Mouse (Mus musculus): ENCODE data around the gene Fam83g.

Gene Fam83g

DNA sequence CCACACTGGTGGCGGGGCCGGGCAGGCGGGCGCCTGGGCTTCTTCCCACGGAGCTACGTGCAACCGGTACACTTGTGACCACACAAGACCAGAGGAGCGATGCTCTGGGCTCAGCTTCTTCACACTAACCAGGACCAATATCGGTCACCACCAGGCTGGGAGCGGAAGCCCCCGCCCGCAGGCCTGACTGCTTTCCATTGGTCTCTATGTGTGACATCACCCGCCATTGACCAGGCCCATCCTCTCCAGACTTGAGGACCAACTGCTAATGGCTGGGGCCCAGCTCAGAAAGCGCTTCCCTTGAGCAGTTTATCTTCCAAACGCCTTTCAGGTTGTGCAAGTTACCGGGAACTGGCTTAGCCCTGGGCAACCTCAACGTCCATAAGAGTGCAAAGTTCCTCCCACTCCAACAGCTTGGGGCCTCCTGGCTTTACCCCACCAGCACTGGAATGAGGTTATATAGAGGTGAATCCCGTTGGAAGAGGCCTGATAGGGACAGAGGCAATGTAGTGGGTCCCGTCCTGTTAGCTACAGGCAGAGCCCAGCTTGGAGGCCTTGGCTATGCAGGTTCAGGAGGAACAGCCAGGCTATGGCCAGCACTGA is 12.0 kb upstream of the Fam83g start:
- in situ Hi-C loops (cut with MboI, MseI) = no loop called here

DNA sequence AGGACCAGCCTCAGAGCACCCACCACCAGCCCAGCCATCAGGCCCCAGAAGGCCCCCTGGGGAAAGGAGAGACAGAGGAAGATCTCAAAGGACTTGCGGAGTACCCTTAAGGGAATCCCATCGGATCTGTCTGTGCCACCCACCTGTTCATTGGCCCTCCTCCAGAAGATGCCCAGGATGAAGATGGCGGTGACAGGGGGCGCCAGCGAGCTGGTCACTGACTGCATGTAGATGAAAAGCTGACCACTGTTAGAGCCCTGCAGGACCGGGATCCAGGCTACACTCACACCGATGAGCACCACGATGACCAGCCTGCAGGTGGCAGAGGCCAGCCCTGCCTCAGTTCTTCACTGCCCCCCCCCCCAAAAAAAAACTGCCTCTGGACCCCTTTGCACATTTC is 10.2 kb upstream of the Fam83g start:
- in situ Hi-C loops (cut with MboI, MseI) = no loop called here

DNA sequence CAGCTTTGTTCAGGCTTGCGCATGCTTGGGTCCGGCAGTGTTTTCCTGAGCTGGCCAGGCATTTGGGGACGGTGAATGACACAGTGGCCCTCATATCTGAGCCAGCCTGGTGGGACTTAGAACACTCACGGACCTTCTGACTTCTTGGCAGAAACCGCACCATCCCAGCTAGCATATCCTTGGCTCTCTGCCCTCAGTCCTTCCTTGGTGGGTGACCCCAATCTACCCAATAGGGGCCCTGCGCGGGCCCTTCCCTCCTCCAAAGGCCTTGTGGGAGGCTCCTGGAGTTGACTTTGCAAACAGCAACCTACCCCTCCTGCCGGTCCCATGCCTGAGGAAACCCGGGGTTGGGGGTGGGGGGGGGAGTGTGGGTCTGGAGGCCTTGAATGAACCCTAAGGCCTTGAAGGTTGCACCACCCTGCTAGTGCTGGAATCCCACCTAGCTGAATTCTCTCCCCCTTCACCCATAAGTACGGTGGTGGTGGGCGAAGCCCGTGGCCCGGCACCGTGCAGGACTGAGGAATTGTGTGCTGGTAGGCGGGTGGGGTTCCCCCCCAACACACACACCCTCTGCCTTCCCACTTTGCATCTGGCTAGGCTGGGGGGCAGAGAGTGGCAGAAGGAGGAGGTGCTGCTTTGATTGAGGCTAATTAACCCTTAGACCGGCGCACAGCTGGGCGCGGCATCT is 9.6 kb upstream of the Fam83g start:
- in situ Hi-C loops (cut with MboI, MseI) = no loop called here

DNA sequence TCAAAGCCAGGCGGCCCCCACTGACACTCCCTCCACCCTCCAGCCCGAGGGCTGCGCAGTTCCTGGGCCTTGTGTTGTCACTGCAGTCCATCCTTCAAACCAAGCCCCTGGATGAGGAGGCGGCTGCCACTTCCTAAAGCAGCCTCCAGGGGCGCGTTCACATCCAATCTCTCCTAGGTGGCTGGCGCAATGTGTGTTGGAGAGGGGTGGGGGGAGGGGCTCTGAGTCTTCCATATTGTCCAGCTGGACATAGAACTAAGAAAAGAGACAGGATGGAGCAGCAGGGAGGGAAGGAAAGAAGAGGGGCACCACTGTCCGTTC is 9.1 kb upstream of the Fam83g start:
- in situ Hi-C loops (cut with MboI, MseI) = no loop called here

DNA sequence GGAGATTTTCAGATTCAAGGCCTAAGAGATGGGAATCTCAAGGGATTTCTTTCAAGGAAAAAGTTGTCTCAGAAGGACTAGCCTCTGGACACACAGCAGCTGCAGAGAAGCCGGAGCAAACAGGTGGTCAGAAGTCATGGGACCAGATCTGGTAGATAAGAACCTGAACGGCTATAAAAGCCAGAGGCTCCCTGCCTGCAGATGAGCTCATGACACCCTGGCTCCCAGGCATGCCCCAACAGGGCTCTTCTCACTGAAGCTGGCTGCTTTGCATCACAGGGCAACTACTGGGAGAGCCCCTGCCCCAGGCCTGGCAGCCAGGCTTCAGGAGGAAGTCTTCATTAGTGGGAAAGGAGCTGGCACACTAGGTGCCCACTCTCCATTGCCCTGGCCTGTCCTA is 8.6 kb upstream of the Fam83g start:
- in situ Hi-C loops (cut with MboI, MseI) = no loop called here

DNA sequence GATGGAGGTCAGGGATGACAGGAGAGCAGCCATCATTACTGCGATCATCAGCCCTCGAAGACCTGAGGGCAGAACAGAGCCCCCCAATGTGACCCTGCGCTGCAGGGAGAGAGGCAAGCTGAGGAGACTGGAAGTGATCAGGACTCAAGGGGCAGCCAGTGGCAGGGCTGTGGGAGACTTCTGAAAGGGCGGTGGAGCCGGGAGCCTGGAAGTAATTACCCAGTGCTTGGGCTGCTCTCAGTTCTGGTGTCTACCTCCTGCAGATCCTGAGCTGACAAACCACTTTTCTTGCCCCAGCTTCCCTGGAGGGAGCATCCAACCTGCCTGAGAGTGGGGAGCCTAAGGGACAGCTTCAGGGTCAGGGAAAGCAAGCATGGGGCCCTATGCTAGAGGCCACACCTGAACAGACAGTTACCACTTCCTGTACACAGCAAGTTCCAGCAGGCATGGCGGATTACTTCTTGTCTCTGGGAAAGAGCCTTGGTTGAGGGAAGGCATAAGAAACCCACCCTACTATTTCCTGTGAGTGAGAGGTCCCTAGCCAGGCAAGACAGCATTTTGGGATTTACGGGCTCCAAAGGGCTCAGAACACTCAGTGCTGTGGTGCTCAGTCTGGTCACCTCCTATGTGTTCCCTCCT is 7.6 kb upstream of the Fam83g start:
- in situ Hi-C loops (cut with MboI, MseI) = no loop called here

DNA sequence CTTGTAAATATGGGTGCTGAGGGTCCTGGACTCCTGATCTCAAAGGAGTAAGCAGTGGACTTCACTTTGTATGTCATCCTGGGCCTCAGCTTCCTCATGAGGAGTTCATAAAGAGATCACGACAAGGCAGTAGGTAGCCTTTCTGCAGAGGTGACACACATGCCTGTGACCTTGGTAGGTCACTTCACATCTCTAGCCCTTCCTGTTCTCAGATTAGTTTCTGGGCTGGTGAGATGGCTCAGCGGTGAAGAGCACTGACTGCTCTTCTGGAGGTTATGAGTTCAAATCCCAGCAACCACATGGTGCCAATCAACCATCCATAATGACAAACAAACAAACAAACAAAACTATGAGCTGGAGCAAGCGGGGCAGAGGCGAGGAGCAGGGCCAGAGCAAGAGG is 6.2 kb upstream of the Fam83g start:
- in situ Hi-C loops (cut with MboI, MseI) = no loop called here

DNA sequence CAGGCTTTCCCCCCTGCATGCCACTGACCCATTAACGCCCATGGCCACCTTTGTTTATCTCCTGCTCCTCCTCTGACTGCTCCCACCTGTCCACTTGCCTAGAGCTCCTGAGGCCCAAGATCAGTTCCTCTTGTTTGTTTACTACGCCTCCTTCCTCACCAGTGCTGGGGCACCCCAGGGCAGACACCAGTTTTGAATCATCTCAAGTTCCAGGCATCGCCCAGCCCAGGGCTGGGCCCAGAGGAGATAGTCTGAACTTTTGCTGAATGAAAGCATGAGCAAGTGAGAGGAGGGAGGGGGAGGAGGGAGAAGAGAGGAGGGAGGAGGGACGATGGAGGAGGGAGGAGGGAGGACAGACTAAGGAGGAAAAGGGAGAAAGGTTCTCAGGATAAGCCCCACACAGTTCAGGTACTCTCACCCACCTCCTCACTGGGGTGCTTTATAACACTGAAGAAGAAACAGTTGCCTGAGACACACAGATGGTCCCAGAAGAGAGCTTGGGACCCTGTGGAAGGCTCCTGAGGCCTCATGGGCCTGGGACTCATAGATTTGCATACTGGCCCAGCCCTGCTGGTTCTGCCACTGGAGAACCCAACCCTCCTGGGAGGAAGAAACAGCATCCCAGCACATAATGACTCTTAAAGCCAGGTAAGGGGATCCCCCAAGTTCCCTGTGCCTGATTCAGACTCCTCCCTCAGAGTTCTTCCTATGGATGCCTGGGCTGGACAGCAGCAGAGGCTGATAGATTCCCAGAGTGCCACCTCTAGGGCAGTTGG is 4.6 kb upstream of the Fam83g start:
- in situ Hi-C loops (cut with MboI, MseI) = no loop called here

DNA sequence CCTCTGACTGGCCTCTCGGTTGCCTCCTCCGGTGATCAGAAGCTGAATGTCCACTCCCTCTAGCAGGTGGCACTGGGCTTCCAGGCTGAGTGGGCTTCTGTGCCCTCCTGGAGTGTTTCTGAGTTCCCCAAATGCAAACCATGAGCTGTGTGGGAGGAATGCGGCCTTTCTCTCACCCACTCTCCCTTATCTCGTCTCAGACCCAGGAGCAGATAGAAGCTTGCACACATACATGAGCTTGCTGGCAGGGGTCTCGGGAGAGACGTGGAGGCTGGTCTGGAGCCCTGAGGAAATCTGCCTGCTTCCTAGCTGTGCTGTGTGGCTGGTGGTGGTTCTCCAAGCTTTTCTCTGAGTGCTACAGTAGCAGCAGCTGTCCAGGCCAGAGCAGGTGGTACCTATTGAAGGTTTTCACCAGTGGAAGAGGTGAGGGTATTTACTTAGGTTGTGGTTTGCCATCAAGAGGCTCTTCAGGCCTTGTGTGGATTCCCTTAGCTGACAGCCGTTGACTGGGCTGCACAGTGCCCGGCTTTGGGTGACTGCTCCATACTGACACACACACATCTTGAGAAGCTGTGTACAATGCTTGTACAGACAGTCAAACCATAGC is 1.3 kb downstream of the Fam83g start:
- in situ Hi-C loops (cut with MboI, MseI) = loop anchor here in 1 of 2 experiments (10.0 kb wide), 1 partner anchor 780 kb away; no protein-coding TSS in a partner anchor

DNA sequence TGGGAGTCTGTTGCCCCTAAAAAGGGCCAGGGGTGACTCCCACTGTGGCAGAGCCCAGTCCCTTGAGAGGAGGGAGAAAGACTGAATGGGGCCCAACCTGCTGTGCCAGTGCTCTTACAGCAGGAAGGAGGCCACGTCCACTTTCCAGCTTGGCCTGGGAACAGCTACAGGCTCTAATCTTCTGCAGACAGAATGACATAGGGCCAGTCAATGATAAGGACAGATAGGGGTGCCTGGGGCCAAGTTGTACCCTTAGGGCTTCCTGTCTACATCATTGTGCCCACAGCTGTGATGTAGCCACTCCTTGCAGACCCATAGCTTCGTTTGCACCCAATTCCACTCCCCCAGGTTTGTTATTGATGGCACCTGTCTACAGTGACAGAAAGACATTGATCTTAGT is 2.2 kb downstream of the Fam83g start:
- in situ Hi-C loops (cut with MboI, MseI) = loop anchor here in 1 of 2 experiments (10.0 kb wide), 1 partner anchor 779 kb away; no protein-coding TSS in a partner anchor

DNA sequence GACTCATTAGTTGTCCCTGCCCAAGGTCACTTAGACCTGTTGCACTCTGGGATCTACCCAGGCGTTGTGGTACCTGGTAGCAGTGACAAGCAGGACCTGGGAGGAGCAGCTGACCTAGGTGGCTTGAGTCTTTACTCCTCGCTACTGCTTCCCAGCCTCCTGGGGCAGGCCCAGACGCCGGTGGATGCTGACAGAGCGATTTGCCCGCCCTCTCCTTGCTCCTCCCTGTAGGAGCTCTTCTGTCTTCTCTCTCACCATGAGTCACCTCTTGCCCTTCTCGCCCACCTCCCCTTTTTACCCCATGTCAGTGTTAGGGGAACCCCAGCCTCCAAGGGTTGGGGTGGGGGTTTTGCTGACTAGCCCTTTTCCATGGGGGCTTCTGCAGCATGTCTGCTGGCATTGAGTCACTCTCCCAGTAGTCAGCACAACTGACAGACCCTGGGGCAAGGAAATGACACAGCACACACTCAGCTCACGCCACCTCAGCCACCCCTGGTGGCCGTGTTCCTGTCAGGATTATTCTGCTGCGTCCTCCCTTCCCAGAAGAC is 3.1 kb downstream of the Fam83g start:
- in situ Hi-C loops (cut with MboI, MseI) = loop anchor here in 1 of 2 experiments (10.0 kb wide), 1 partner anchor 778 kb away; no protein-coding TSS in a partner anchor

DNA sequence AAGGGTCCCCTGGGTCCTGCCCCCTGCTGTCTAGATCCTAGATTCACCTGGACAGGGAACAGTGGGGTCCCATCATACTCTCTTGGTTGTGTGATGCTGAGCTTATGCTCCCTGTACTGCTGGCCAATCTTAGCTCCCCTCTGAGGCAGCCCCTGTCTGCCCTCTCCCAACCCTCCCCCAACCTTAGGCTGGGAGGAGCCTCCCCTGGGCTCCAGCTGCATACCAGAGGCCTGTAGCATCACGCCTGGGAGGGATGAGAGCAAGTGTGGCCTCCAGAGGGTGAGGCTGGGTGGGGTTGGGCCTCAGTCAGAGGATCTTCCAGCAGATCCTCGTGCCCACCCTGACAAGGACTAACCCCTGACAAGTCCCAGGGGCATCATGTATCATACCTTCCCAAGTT is 3.7 kb downstream of the Fam83g start:
- in situ Hi-C loops (cut with MboI, MseI) = loop anchor here in 1 of 2 experiments (10.0 kb wide), 1 partner anchor 777 kb away; no protein-coding TSS in a partner anchor

DNA sequence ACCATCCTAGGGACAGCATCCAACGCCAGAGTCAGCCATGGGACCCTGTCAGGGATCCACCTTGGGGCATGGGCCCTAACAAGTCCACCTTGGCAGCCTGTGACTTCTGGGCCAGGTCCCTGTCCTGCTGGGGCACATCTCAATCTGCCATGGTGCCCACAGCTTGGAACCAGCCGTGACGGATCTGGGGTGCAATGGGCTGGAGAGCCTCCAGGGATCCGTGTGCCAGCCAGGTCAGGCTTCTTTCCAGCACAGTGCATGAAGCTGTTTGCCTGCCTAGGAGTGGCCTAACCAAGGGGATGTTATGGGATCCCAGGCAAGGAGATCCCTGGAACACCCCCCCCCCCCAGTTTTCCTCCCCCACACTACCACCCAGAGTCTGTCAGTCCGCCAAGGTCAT is 9.1 kb downstream of the Fam83g start:
- in situ Hi-C loops (cut with MboI, MseI) = no loop called here

DNA sequence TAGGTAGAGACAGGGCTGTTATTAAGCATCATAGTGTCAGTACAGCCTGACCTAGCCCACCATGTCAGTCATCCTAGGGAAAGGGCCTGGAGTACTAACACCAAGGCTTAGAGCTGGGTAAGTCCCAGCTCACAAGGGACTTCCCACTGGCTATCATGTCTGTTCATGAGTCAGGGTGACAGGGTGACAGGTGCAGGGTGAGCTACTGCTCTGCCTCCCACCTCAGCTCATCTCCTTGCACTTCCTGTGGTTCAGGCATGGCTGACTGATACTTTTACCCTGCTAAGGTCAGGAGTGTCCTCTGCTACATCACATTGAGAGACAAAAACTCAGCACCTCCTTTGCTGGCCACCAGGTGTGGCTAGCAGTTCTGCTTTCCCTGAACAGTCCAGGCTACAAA is 15.0 kb downstream of the Fam83g start:
- in situ Hi-C loops (cut with MboI, MseI) = no loop called here

DNA sequence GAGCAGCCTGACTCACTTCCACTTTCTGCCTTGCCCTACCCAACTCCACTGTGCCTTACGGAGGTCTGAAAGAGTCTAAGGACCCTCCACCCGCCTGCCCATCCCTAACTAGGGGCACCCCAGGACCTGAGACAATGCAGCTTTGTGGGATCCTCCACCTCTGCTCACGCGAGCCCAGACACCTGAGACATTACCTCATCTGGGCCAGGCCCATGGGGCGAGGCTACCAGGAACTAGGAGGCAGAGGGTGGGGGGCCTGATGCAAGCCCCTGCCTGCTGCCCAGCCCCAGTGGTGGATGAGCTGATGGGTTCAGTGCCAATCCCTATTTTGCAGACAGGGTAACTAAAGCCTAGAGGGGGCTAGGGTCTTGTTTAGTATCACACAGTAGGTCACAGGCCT is 15.6 kb downstream of the Fam83g start:
- in situ Hi-C loops (cut with MboI, MseI) = no loop called here

DNA sequence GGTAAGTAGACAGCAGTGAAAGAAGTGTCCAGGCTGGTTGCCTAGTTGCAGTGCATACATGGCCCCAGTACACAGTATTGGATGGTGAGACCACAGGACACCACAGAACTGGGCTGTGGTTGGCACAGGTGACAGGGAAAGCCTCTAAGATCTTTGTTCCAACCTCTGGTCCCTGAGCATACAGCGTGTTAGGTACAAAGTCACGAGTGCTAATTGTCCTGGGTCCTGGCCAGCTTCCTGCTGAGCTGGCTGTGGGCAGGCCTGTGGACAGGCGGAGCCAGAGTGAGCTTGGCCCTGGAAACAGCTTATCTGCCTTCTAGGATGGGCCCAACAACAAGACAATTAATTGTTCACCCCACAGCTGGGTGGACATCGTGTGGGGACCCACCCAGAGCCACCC is 16.0 kb downstream of the Fam83g start:
- in situ Hi-C loops (cut with MboI, MseI) = no loop called here

DNA sequence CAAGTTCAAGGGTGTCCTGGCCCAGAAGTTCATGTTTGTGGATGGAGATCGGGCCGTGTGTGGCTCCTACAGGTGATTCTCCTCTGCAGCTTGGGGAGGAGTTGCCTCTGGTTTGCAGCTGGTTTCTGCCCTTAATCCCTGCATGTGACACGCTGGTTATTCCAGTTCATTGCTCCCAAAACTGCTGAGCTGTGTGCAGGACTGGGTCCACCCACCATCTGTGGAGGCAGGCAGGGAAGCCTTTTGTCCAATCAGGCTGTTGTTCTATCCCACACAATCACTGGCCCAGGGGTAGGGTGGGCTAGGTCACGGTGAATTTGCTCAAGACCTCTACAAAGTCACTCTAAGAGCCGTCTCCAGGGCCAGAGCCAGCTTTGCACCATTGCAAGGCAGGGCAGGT is 17.8 kb downstream of the Fam83g start:
- in situ Hi-C loops (cut with MboI, MseI) = no loop called here

DNA sequence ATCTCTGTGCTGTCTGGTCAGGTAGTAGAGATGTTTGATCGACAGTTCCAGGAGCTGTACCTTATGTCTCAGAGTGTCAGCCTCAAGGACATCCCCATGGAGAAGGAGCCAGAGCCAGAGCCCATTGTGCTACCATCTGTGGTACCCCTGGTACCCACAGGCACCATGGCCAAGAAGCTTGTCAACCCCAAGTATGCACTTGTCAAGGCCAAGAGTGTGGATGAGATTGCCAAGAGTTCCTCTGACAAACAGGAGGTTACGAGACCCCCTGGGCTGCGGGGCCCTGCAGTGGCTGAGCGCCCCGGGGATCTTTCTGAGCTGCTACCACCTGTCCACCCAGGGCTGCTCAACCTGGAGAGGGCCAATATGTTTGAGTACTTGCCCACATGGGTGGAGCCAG is 18.6 kb downstream of the Fam83g start:
- in situ Hi-C loops (cut with MboI, MseI) = no loop called here

DNA sequence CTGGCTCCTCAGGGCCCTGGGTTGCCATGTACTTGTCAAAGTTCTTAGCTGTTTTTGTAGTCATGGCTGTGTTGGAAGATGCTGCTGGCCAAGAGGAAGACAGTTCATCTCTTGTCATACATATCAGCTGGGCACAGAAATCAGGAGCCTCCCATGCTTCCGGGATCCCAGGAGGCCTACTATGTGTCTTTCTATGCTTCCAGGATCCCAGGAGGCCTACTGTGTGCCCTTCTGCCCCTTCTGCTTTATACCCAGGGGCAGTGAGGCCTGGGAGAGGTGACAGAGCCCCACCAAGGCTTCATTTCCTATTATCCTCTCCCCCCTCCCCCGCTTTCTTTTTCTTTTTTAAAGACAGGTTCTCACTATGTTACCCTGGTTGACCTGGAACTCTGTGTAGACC is 21.7 kb downstream of the Fam83g start:
- in situ Hi-C loops (cut with MboI, MseI) = no loop called here

DNA sequence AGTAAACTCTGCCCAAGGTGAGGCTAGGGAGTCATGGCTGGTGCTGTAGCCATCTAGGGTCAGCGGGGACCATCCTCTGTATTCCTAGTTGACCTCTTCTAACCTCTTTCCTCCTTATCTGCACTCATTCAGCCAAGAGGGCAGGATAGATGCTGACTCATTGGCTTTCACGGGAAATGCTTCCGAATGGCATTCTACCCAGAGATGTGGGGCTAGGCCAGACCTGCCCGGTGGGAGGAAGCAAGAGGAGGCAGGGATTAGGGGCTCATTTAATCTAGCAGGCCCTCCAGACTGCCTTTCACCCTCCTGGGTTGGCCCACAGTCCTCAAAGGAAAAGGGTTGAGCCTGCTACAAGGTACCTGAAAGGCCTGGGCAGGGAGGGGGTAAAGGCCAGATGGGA is 22.3 kb downstream of the Fam83g start:
- in situ Hi-C loops (cut with MboI, MseI) = no loop called here

DNA sequence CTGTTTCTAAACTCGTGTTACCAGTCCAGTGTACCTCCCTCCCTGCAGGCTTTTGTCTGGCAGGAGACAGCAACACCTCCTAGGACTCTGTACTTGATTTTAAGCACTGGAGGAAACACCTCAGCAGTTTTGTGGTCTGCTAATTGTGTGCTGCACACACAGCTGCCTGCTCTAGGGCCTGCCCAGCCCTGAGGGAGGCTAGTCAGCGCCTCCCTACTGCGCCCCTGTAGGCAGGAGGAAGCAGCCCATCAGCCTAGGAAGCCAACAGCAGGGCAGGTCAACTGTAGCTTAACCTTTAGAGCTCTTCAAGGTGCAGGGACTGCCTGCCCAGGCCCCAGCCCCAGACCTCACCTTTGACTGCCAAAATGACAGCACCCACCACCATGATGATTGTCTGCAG is 25.0 kb downstream of the Fam83g start:
- in situ Hi-C loops (cut with MboI, MseI) = no loop called here

Data from T-helper 17 cell (primary cell).